Mouse (Mus musculus): ENCODE results near the gene Rela. TPM values are rescaled to one million over a fixed set of nuclear protein-coding genes. Genes with fewer than 3 reads are reported as not detected.
"Not testable (repeated sequence)": the region's sequence is repeated elsewhere in the genome, so short reads cannot be mapped to it uniquely, and the experiment has no call there.

The Rela gene
- total RNA-seq, 2 experiments from 2014 or later = 21.3 to 21.9 TPM

DNA sequence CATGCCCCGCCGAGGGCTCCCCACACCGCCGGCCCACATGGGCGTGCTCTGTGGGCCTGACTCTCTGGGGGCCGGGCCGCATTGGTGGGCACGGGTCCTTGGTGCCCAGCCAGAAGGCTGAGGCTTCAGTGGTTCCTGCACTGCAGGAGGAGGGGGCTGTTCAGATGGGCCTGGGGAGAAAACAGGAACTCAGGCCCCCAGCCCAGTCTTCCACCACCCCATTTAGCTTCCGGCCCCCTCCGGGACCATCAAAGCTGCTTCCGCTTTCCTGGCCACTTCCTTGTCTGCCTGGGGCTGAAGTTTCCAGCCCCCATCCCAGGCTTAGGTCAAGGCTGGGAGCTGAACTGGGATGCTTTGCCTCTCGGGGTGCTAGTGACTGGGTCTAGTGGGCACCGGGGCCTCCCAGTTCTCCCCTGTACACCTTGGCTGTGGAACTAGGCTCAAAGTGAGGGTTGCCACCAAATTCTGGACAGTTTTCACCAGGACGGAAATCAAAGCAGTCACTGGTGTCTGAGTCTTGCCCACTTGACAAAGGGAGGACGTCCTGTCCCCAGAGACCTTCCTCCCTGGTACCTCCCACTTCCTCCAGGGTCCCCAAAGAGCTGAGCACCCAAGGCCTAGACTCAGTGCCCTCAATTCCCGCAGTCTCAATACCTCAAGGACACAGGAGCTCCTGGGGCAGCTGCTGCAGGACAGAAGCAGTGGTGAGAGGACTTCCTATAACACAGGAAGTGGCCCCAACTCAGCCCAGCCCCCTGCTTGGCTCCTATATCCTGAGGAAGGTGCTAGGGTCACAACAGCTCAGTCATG is 23.9 kb downstream of the Rela start:
- DNase-seq (ENCODE audit: extremely low spot score in 1 of 2, low spot score in 2 of 2) = peak in 1 of 2 experiments; percentile 80
- intact Hi-C loops (cut with DNase I) = no loop called here

- intact Hi-C loops (cut with DNase I) = no loop called here
- DNase-seq (ENCODE audit: extremely low spot score in 1 of 2, low spot score in 2 of 2) = no peak
These were observed 25.0 kb downstream of the Rela start for GRCm38 (mm10) chr19:5662310-5662709.

DNA sequence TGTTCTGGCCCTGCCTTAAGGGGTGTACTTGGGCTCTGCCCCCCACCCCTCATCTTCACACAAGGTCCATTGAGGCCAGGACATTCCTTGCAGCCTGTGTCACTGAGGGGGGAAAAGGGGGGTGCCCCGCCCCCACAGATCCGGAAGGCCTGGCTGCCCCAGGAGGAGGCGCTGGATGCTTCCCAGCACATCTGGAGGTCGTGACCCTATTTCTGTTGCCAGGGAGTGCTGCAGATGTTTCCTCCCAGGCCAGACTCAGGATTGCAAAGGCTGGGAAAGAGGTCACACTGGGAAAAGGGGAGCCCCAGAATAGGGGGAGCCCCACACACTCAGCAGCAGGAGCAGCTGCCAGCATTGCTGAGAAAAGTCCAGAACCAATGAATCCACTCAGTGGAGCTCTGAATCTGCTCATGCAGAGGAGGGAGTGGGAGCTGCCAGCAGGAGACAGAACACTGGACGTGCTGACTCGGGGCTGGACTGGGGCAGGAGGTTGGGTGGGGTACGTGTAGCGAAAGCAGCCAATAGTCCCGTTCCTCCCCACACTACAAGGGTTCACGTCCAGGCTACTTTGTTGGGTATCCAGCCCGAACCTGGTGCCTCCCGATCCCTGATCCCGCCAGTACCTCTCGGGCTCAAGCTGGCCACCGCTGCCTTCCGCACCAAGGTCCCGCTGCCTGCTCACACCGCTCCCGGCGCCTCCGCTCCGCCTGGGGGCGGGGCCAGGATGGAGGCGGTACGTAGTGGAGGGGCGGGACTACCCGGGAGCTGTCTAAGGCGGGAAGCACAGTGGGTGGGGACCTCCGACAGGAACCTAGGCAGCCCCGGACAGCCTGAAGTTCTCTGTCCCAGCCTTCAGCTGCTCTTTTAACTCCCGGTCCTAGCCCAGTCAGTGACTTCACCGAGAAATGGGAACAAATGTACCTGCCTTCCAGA is 26.0 kb downstream of the Rela start, which contains the start of gene Sipa1:
Sipa1 (minus strand) TSS at position 727 of the 933 bp plus-strand sequence.
- intact Hi-C loops (cut with DNase I) = no loop called here
- peak; percentile 57 to 95 for DNase-seq (ENCODE audit: extremely low spot score in 1 of 2, low spot score in 2 of 2)

GRCm38 (mm10) chr19:5664669-5665257 is 27.5 kb downstream of the Rela start:
- no peak for DNase-seq (ENCODE audit: extremely low spot score in 1 of 2, low spot score in 2 of 2)
- intact Hi-C loops (cut with DNase I) = no loop called here

GRCm38 (mm10) chr19:5665465-5665864 is 28.2 kb downstream of the Rela start:
- DNase-seq (ENCODE audit: extremely low spot score in 1 of 2, low spot score in 2 of 2) = no peak
- intact Hi-C loops (cut with DNase I) = no loop called here

DNA sequence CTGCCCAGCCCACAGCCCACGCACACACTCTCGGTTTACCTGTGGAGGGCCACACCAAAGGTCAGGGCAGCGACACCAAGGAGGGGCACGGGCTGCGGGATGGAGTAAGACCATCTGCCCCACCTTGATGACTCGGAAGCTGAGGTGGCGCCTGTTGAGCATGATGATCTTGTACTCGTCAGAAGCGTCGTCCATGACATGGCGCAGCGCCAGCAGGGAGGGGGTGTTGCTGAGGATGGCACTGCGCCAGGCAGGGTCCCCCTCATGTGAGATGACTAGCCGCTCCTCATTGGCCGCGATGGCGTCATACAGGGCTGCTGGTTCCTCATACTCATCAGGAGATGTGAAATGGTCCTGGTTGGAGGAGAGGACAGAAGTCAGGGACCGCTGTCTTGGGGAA is 29.1 kb downstream of the Rela start:
- DNase-seq (ENCODE audit: extremely low spot score in 1 of 2, low spot score in 2 of 2) = no peak
- intact Hi-C loops (cut with DNase I) = no loop called here

DNA sequence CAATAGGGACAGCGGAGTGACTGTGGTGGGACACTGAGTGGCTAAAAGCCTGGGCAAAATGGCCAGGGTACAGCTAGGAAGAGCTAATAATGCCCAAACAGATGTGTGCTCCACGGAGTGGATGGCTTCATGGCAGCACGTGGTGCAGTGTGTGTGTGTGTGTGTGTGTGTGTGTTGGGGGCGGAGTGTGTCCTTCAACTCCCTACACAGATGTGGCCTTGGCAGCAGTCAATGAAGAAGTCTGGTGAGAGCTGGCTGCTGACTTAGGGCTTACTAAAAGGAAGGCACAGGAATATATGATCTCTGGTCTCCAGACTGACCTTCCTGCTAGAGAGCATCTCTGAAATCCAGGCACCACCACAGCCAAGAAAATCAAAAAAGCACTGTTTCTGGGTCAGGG is 31.1 kb downstream of the Rela start:
- DNase-seq (ENCODE audit: extremely low spot score in 1 of 2, low spot score in 2 of 2) = no peak
- intact Hi-C loops (cut with DNase I) = no loop called here

DNA sequence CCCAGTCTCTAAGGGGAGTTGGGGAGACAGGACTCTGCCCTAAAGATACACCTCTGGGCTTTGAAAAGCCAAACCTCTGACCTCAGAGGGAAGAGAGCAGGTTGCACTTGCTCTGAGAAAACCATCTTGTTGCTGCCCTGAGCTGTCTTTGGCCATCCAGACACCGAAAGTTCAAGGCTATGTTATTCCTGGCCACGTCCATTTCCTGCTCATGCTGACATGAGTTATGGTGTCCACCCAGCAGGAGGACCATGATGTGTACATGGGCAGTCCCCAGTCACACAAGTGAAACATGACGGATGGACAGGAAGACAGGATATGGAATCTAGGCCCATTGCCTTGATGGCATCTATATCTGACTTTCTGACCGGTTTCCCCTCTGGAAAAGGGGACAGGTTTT is 43.1 kb downstream of the Rela start:
- intact Hi-C loops (cut with DNase I) = no loop called here
- no peak for DNase-seq (ENCODE audit: extremely low spot score in 1 of 2, low spot score in 2 of 2)

DNA sequence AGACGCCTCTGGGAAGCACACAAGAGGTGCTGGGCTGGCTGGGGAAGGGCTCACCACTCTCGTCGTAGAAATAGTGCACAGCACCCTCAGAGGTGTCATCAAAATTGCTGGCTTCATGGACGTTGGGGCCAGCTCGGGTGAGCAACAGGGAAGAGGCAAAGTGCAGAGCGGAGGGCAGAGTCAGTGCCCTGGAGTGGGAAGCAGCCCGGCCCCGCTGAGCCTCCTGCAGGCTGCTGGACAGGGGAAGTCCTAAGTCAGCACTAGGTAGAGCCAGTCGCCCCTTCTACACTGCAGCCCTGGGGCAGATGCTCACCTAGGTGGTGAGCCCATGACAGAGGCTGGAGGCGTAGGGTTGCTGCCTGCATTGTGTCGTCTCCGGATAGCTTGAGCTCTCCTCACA is 47.0 kb downstream of the Rela start:
- intact Hi-C loops (cut with DNase I) = no loop called here
- DNase-seq (ENCODE audit: extremely low spot score in 1 of 2, low spot score in 2 of 2) = peak in 1 of 2 experiments; percentile 25

DNA sequence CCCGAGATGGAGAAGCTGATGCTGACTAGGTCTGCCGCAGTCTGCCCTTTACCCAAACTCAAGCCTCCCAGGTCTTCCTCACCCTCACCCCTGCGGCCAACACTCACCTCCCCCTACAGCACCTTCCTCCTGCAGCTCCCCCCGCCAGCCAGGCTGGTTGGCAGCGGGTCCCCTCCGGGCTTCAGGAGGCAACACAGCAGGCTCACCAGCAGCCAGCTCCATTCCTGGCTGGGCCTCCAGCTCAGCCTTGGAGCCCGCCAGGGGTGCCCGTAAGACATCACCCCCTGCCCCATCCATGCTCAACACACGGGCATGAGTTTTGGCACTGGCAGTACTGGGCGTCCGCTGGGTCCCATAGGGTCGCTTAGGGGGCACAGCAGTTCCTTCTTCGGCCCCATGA is 47.7 kb downstream of the Rela start:
- intact Hi-C loops (cut with DNase I) = no loop called here

GRCm38 (mm10) chr19:5685431-5685830 is 48.1 kb downstream of the Rela start:
- peak in 1 of 2 experiments; percentile 30 for DNase-seq (ENCODE audit: extremely low spot score in 1 of 2, low spot score in 2 of 2)
- intact Hi-C loops (cut with DNase I) = no loop called here

More for the DNA sequence above, 47.7 kb downstream of the Rela start:
- peak in 1 of 2 experiments; percentile 35 for DNase-seq (ENCODE audit: extremely low spot score in 1 of 2, low spot score in 2 of 2)

- intact Hi-C loops (cut with DNase I) = no loop called here
- no peak for DNase-seq (ENCODE audit: extremely low spot score in 1 of 2, low spot score in 2 of 2)
These were observed 48.6 kb downstream of the Rela start for GRCm38 (mm10) chr19:5685861-5686260.

DNA sequence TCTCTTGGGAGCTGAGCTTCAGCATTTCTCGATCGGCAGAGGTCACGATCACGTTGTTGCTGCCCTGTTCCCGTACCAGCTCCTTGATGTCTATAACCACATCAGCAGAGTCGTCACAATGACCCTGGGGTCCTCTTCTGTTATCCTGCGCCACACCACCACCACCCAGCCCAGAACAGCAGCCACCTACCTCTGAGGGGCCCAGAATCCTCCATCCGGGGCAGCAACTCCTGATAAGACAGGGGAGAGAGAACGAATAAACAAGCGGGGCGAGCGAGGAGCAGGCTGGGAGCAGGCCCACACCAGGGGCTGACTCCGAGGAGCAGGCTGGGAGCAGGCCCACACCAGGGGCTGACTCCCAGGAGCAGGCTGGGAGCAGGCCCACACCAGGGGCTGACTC is 49.2 kb downstream of the Rela start:
- no peak for DNase-seq (ENCODE audit: extremely low spot score in 1 of 2, low spot score in 2 of 2)
- intact Hi-C loops (cut with DNase I) = no loop called here

DNA sequence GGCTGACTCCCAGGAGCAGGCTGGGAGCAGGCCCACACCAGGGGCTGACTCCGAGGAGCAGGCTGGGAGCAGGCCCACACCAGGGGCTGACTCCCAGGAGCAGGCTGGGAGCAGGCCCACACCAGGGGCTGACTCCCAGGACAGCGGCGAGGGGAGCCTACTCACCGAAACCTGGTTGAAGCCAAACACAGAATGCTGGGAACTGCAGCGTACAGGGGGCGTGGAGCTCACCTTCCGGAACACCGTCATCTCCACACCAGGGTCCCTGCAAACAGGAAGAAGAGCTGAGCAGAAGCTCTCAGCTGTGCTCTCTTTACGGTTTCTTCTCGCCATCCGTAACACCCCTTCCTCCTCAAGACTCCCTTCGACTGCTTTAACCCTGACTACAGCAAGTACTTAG is 49.7 kb downstream of the Rela start:
- DNase-seq (ENCODE audit: extremely low spot score in 1 of 2, low spot score in 2 of 2); intact Hi-C loops (cut with DNase I): not testable (repeated sequence)

- no peak for DNase-seq (ENCODE audit: extremely low spot score in 1 of 2, low spot score in 2 of 2)
- intact Hi-C loops (cut with DNase I) = no loop called here
These were observed 50.5 kb downstream of the Rela start for GRCm38 (mm10) chr19:5687738-5688137.

GRCm38 (mm10) chr19:5688200-5689087 is 51.2 kb downstream of the Rela start, which contains the start of the genes Map3k11 and Pcnx3:
Gene Map3k11 (plus strand): TSS chr19:5688742.
Gene Pcnx3 (minus strand): TSS chr19:5688908.
- peak; percentile 98 for DNase-seq (ENCODE audit: extremely low spot score in 1 of 2, low spot score in 2 of 2)
- intact Hi-C loops (cut with DNase I) = no loop called here

DNA sequence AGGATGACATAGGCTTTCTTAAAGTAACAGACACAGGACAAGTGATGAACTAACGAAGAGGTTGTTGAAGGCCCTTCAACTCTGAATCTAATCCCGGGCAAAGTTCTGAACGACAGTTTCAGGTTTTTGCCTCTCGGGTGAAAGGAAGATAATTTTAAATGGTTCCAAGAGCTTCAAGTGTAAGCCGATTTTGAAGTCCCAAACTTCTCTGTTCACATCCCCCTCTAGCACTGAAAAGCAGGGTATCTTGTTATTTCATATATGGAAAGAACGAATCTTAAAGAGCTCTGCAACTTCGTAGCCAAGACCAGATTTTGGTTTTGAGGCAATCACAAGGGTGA is 51.8 kb downstream of the Rela start:
- intact Hi-C loops (cut with DNase I) = no loop called here
- no peak for DNase-seq (ENCODE audit: extremely low spot score in 1 of 2, low spot score in 2 of 2)

DNA sequence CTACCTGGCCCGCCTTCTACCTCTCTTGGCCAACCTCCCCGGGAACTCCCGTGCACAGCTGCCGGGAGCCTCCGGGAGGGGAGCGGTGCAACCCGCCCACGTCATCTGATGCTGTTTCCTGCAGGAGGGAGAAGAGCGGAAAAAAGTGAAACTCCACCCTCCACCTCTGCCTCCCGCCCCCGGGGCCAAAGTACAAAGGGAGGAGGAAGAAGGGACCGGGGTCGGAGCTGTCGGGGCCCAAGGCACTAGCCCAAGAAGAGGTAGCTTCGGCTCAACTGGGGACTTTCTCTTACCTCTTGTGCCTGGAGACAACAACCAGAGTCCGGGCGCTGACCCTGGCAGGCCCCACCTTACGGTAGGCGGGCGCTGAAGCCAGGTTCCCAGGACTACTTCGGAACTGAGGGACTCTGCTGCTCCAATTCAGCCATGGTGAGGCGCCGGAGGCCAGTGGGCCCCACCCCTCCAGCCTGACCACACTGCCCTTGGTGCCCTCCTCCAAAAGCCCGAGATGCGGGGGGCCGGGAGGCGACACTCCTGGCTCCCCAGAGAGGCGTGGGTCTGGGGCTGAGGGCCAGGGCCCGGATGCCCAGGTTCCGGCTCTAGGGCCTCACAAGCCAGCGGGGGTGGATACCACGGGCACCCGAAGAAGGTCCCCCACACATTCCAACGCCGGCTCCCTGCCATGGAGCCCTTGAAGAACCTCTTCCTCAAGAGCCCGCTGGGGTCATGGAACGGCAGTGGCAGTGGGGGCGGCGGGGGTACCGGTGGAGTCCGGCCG is 52.5 kb downstream of the Rela start:
- intact Hi-C loops (cut with DNase I) = loop anchor here (10.0 kb wide), 2 partner anchors 165 to 205 kb away; partner anchors contain the start of gene Tigd3

More for the DNA sequence above, 52.5 kb downstream of the Rela start:
- peak; percentile 73 to 91 for DNase-seq (ENCODE audit: extremely low spot score in 1 of 2, low spot score in 2 of 2)
